In genomic region chrX:73954988-73955387, GRCm38 (mm10) we compare ENCODE assay signal across 21 mouse cellular contexts. TPM values are rescaled to one million over a fixed set of nuclear protein-coding genes. Genes with fewer than 3 reads are reported as not detected.
DNase-seq lines count a peak whose midpoint lies in the region; ATAC-seq lines count a peak whose summit lies in the region.
"Had no signal": no experiment of that assay in that cellular context is flagged by ENCODE, and none has a peak within 500 bp of the region (broad histone marks: within the 10 kb centered on the region; RNA-seq: fewer than 3 reads in every experiment).

No protein-coding gene starts in this region.

- peaks cover 93% of the 10 kb centered on the region for H3K36me3 ChIP-seq in embryonic facial prominence, embryonic 14.5 days (ENCODE audit: control insufficient read depth, insufficient read depth, low read length)
- H3K36me3 ChIP-seq in embryonic facial prominence, embryonic 10.5 days (replicated peaks): peaks cover 100% of the 10 kb centered on the region
- H3K36me3 ChIP-seq in limb, embryonic 13.5 days: peaks cover 91% of the 10 kb centered on the region
- peaks cover 100% of the 10 kb centered on the region for H3K36me3 ChIP-seq in limb, embryonic 10.5 days
- peaks cover 72% of the 10 kb centered on the region for H3K36me3 ChIP-seq in neural tube, embryonic 15.5 days

- H3K27ac ChIP-seq in embryonic facial prominence, embryonic 14.5 days (replicated peaks; ENCODE audit: low read depth, low read length): no peak overlapping the region
- H3K27ac ChIP-seq in embryonic facial prominence, embryonic 10.5 days (replicated peaks): no peak overlapping the region
- no peak overlapping the region for H3K27ac ChIP-seq in limb, embryonic 13.5 days
- H3K27ac ChIP-seq in limb, embryonic 10.5 days: no peak overlapping the region
- H3K27ac ChIP-seq in neural tube, embryonic 15.5 days (replicated peaks): no peak overlapping the region
- H3K27ac ChIP-seq: embryonic facial prominence, embryonic 13.5 days; forebrain, embryonic 10.5 days; forebrain, embryonic 13.5 days; hindbrain, embryonic 12.5 days; hindbrain, embryonic 15.5 days; intestine, embryonic 15.5 days had no signal

- H3K9me3 ChIP-seq in embryonic facial prominence, embryonic 14.5 days (ENCODE audit: control insufficient read depth, low read length): no peaks in the 10 kb centered on the region
- no peaks in the 10 kb centered on the region for H3K9me3 ChIP-seq in embryonic facial prominence, embryonic 10.5 days
- H3K9me3 ChIP-seq in limb, embryonic 13.5 days: no peaks in the 10 kb centered on the region
- no peaks in the 10 kb centered on the region for H3K9me3 ChIP-seq in limb, embryonic 10.5 days (replicated peaks)
- no peaks in the 10 kb centered on the region for H3K9me3 ChIP-seq in neural tube, embryonic 15.5 days (replicated peaks)
- H3K9me3 ChIP-seq: embryonic facial prominence, embryonic 13.5 days; forebrain, embryonic 10.5 days; forebrain, embryonic 13.5 days; hindbrain, embryonic 12.5 days; hindbrain, embryonic 15.5 days; intestine, embryonic 15.5 days had no signal

- no peaks in the 10 kb centered on the region for H3K27me3 ChIP-seq in embryonic facial prominence, embryonic 14.5 days (replicated peaks; ENCODE audit: control insufficient read depth, insufficient read depth, low read length)
- 0 out of 2 replicates have a peak, but pooled peaks cover 8% of the 10 kb centered on the region for H3K27me3 ChIP-seq in embryonic facial prominence, embryonic 10.5 days (replicated peaks; ENCODE audit: low read depth, poor library complexity, severe bottlenecking)
- no peaks in the 10 kb centered on the region for H3K27me3 ChIP-seq in limb, embryonic 13.5 days
- peaks cover 32% of the 10 kb centered on the region for H3K27me3 ChIP-seq in limb, embryonic 10.5 days (ENCODE audit: low read depth, poor library complexity, severe bottlenecking)
- H3K27me3 ChIP-seq in neural tube, embryonic 15.5 days (replicated peaks): no peaks in the 10 kb centered on the region
- H3K27me3 ChIP-seq: embryonic facial prominence, embryonic 13.5 days; forebrain, embryonic 13.5 days; hindbrain, embryonic 12.5 days; hindbrain, embryonic 15.5 days; intestine, embryonic 15.5 days had no signal

- H3K4me2 ChIP-seq in embryonic facial prominence, embryonic 14.5 days (ENCODE audit: low read depth, low read length): no peak overlapping the region
- H3K4me2 ChIP-seq in limb, embryonic 13.5 days (replicated peaks): no peak overlapping the region
- H3K4me2 ChIP-seq in neural tube, embryonic 15.5 days: no peak overlapping the region
- H3K4me2 ChIP-seq: embryonic facial prominence, embryonic 13.5 days; forebrain, embryonic 13.5 days; heart, embryonic 11.5 days; hindbrain, embryonic 12.5 days; hindbrain, embryonic 15.5 days; intestine, embryonic 15.5 days had no signal

- 93% methylated on average over 6 of the region's 6 CpGs for WGBS in embryonic facial prominence, embryonic 14.5 days
- WGBS in embryonic facial prominence, embryonic 10.5 days: 97% methylated on average over 6 of the region's 6 CpGs
- 91% methylated on average over 6 of the region's 6 CpGs for WGBS in limb, embryonic 13.5 days
- 91% methylated on average over 6 of the region's 6 CpGs for WGBS in limb, embryonic 10.5 days
- WGBS in neural tube, embryonic 15.5 days: 93% methylated on average over 6 of the region's 6 CpGs

- no peak overlapping the region for H3K4me3 ChIP-seq in embryonic facial prominence, embryonic 14.5 days (ENCODE audit: low read depth, low read length)
- no peak overlapping the region for H3K4me3 ChIP-seq in embryonic facial prominence, embryonic 10.5 days
- no peak overlapping the region for H3K4me3 ChIP-seq in limb, embryonic 13.5 days
- H3K4me3 ChIP-seq in limb, embryonic 10.5 days: no peak overlapping the region
- no peak overlapping the region for H3K4me3 ChIP-seq in neural tube, embryonic 15.5 days (replicated peaks)
- H3K4me3 ChIP-seq: embryonic facial prominence, embryonic 13.5 days; forebrain, embryonic 10.5 days; forebrain, embryonic 13.5 days; hindbrain, embryonic 12.5 days; hindbrain, embryonic 15.5 days; intestine, embryonic 15.5 days had no signal

- H3K9ac ChIP-seq in embryonic facial prominence, embryonic 14.5 days (ENCODE audit: low read depth, low read length): no peak overlapping the region
- no peak overlapping the region for H3K9ac ChIP-seq in limb, embryonic 13.5 days
- no peak overlapping the region for H3K9ac ChIP-seq in neural tube, embryonic 15.5 days (replicated peaks)
- H3K9ac ChIP-seq: embryonic facial prominence, embryonic 13.5 days; forebrain, embryonic 13.5 days; hindbrain, embryonic 12.5 days; hindbrain, embryonic 15.5 days; intestine, embryonic 15.5 days had no signal

- H3K4me1 ChIP-seq in embryonic facial prominence, embryonic 14.5 days (ENCODE audit: control insufficient read depth, insufficient read depth, low read length): no peaks in the 10 kb centered on the region
- H3K4me1 ChIP-seq in embryonic facial prominence, embryonic 10.5 days: no peaks in the 10 kb centered on the region
- H3K4me1 ChIP-seq in limb, embryonic 13.5 days: no peaks in the 10 kb centered on the region
- no peaks in the 10 kb centered on the region for H3K4me1 ChIP-seq in limb, embryonic 10.5 days
- no peaks in the 10 kb centered on the region for H3K4me1 ChIP-seq in neural tube, embryonic 15.5 days
- H3K4me1 ChIP-seq: embryonic facial prominence, embryonic 13.5 days; forebrain, embryonic 10.5 days; forebrain, embryonic 13.5 days; hindbrain, embryonic 12.5 days; hindbrain, embryonic 15.5 days; intestine, embryonic 15.5 days had no signal

- 0 out of 2 replicates have a peak, but pooled peaks have one; percentile 18 for ATAC-seq in embryonic facial prominence, embryonic 14.5 days (ENCODE audit: low read depth)
- ATAC-seq in limb, embryonic 13.5 days (ENCODE audit: low FRiP score, low read depth): peak; percentile 24; the same call in 1 of the 2 replicates
- ATAC-seq in neural tube, embryonic 15.5 days (ENCODE audit: low FRiP score): no peak
- ATAC-seq: activated CD4-positive, CD25-positive, alpha-beta regulatory T cell, adult 4 months; forebrain, embryonic 13.5 days; forebrain, embryonic 16.5 days; intestine, embryonic 15.5 days had no signal

- DNase-seq in embryonic facial prominence, embryonic 14.5 days (ENCODE audit: low spot score): peak; percentile 14
- DNase-seq in embryonic facial prominence, embryonic 10.5 days (ENCODE audit: low spot score): no peak
- DNase-seq in limb, embryonic 10.5 days (ENCODE audit: low spot score): no peak
- DNase-seq in skeletal muscle tissue, adult 2 months (ENCODE audit: low read depth, low spot score): peak; percentile 66
- DNase-seq: adrenal gland, postnatal 10 days; adrenal gland, postnatal 36 days; cerebellum, adult 18-20 months; cerebellum, adult 9-11 months; cerebellum, postnatal 25 days; kidney, adult 11 months had no signal

RNA-seq across cellular contexts. Expression of gene Hcfc1, which starts 11.2 kb away (rescaled TPM):
- 60.2 and 63.6 TPM in 2 replicates for polyA plus RNA-seq in embryonic facial prominence, embryonic 14.5 days (2014; fragmentation: Nextera tagmentation; extraction: Ambion mirVana)
- 79.9 and 84.5 TPM in 2 replicates for polyA plus RNA-seq in embryonic facial prominence, embryonic 10.5 days (2016; fragmentation: Nextera tagmentation; extraction: Ambion mirVana)
- polyA plus RNA-seq in limb, embryonic 13.5 days (2015; fragmentation: Nextera tagmentation; extraction: Ambion mirVana): 62.0 and 64.6 TPM in 2 replicates
- 87.7 and 88.4 TPM in 2 replicates for polyA plus RNA-seq in limb, embryonic 10.5 days (2016; fragmentation: Nextera tagmentation; extraction: Ambion mirVana)
- 40.4 and 41.4 TPM in 2 replicates for polyA plus RNA-seq in neural tube, embryonic 15.5 days (2015; fragmentation: Nextera tagmentation; extraction: Ambion mirVana)

RNA-seq across cellular contexts. Expression of gene Renbp, which starts 24.3 kb away (rescaled TPM):
- 36.1 and 38.1 TPM in 2 replicates for polyA plus RNA-seq in embryonic facial prominence, embryonic 14.5 days (2014; fragmentation: Nextera tagmentation; extraction: Ambion mirVana)
- 22.4 and 23.3 TPM in 2 replicates for polyA plus RNA-seq in embryonic facial prominence, embryonic 10.5 days (2016; fragmentation: Nextera tagmentation; extraction: Ambion mirVana)
- polyA plus RNA-seq in limb, embryonic 13.5 days (2015; fragmentation: Nextera tagmentation; extraction: Ambion mirVana): 29.7 and 32.3 TPM in 2 replicates
- polyA plus RNA-seq in limb, embryonic 10.5 days (2016; fragmentation: Nextera tagmentation; extraction: Ambion mirVana): 11.2 and 13.7 TPM in 2 replicates
- 10.4 and 24.7 TPM in 2 replicates for polyA plus RNA-seq in neural tube, embryonic 15.5 days (2015; fragmentation: Nextera tagmentation; extraction: Ambion mirVana)

RNA-seq across cellular contexts. Expression of gene Naa10, which starts 33.2 kb away (rescaled TPM):
- polyA plus RNA-seq in embryonic facial prominence, embryonic 14.5 days (2014; fragmentation: Nextera tagmentation; extraction: Ambion mirVana): 102 and 110 TPM in 2 replicates
- polyA plus RNA-seq in embryonic facial prominence, embryonic 10.5 days (2016; fragmentation: Nextera tagmentation; extraction: Ambion mirVana): 169 and 181 TPM in 2 replicates
- 138 and 139 TPM in 2 replicates for polyA plus RNA-seq in limb, embryonic 13.5 days (2015; fragmentation: Nextera tagmentation; extraction: Ambion mirVana)
- polyA plus RNA-seq in limb, embryonic 10.5 days (2016; fragmentation: Nextera tagmentation; extraction: Ambion mirVana): 180 and 205 TPM in 2 replicates
- 110 and 123 TPM in 2 replicates for polyA plus RNA-seq in neural tube, embryonic 15.5 days (2015; fragmentation: Nextera tagmentation; extraction: Ambion mirVana)

RNA-seq across cellular contexts. Expression of gene Arhgap4, which starts 33.3 kb away (rescaled TPM):
- 2.3 and 4.5 TPM in 2 replicates for polyA plus RNA-seq in embryonic facial prominence, embryonic 14.5 days (2014; fragmentation: Nextera tagmentation; extraction: Ambion mirVana)
- 2.1 and 2.6 TPM in 2 replicates for polyA plus RNA-seq in embryonic facial prominence, embryonic 10.5 days (2016; fragmentation: Nextera tagmentation; extraction: Ambion mirVana)
- 3.0 and 3.9 TPM in 2 replicates for polyA plus RNA-seq in limb, embryonic 13.5 days (2015; fragmentation: Nextera tagmentation; extraction: Ambion mirVana)
- 1.7 and 2.4 TPM in 2 replicates for polyA plus RNA-seq in limb, embryonic 10.5 days (2016; fragmentation: Nextera tagmentation; extraction: Ambion mirVana)
- 3.9 and 6.3 TPM in 2 replicates for polyA plus RNA-seq in neural tube, embryonic 15.5 days (2015; fragmentation: Nextera tagmentation; extraction: Ambion mirVana)

RNA-seq across cellular contexts. Expression of gene L1cam, which starts 59.1 kb away (rescaled TPM):
- polyA plus RNA-seq in embryonic facial prominence, embryonic 14.5 days (2014; fragmentation: Nextera tagmentation; extraction: Ambion mirVana): 9.7 and 10.2 TPM in 2 replicates
- polyA plus RNA-seq in embryonic facial prominence, embryonic 10.5 days (2016; fragmentation: Nextera tagmentation; extraction: Ambion mirVana): 8.0 and 8.2 TPM in 2 replicates
- 2.0 and 2.6 TPM in 2 replicates for polyA plus RNA-seq in limb, embryonic 13.5 days (2015; fragmentation: Nextera tagmentation; extraction: Ambion mirVana)
- polyA plus RNA-seq in limb, embryonic 10.5 days (2016; fragmentation: Nextera tagmentation; extraction: Ambion mirVana): 0.63 and 1.7 TPM in 2 replicates
- 86.3 and 95.4 TPM in 2 replicates for polyA plus RNA-seq in neural tube, embryonic 15.5 days (2015; fragmentation: Nextera tagmentation; extraction: Ambion mirVana)

Comparison
In these comparisons a context has a peak if more than half of its experiments do, and no peak if none do; other contexts are left out.
1. DNase-seq: peak in embryonic facial prominence, embryonic 14.5 days (single experiment) and skeletal muscle tissue, adult 2 months (single experiment); none in embryonic facial prominence, embryonic 10.5 days (single experiment) and limb, embryonic 10.5 days (single experiment).